Mouse (Mus musculus) hematopoietic stem cell, adult 5-6 weeks (primary cell): ENCODE measurements around the gene Frmd3. TPM values are rescaled to one million over a fixed set of nuclear protein-coding genes. Genes with fewer than 3 reads are reported as not detected.
A peak's percentile ranks its signal among the peaks of the same experiment; 100 is the strongest.
"Not testable (repeated sequence)": the region's sequence is repeated elsewhere in the genome, so short reads cannot be mapped to it uniquely, and the experiment has no call there.

Experiments used
- ATAC-seq, 2 experiments: fragments of 125-278 bp in 1 of 2; replicated peaks in 1 of 2; 2 replicates each; pipeline ENCODE4 v1.8.0; 2016 to 2017; ENCODE audit warnings: inconsistent platforms in 2 of 2, mild to moderate bottlenecking in 2 of 2, moderate number of reproducible peaks in 2 of 2, low read depth in 1 of 2, moderate TSS enrichment in 1 of 2; ENCODE audit not compliant: low FRiP score in 2 of 2, poor library complexity in 2 of 2, severe bottlenecking in 2 of 2, insufficient read depth in 1 of 2, low TSS enrichment in 1 of 2
- total RNA-seq: library from RNA; stranded (forward); fragments of 172-1452, 232-1000 nt; gene quantifications from 2 replicates; pipeline ENCODE4 v1.2.3, GENCODE M21; 2017

Gene Frmd3
- total RNA-seq: not detected in 2 replicates

DNA sequence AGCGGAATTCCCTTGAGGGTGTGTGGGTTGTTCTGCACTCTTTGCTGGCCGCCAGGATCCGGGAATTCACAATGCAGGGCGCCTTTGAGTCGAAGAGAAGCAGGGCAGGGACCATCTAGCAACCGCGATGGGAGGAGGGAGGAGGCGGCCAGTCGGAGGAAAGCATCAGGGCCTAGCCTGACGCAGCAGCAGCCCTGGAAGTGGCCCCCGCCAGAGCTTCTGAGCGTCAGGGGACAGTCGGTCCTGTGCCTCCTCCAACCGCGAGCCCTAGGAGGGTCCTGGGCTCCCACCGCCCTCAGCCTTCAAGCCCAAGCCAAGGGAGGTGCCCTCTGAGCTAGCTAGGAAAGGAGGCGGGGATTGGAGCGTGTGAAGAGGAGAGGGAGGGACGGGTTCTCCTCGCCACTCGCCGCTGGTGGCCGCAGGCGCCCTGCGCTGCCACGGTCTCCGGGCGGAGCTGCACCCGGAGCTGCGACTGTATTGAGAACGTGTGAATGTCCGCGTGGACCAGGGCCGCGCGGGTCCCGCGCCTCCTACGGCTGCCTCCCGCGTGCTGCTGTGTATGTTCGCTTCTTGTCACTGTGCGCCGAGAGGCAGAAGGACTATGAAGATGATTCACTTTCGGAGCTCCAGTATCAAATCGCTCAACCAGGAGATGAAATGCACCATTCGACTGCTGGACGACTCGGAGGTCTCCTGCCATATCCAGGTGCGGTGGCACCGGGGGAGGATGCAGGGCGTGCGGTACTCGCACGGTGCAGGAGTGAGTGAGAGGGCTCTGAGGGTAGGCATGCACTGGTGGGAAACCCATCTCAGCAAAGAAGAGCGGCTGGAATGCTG, at the start of gene Frmd3:
Gene Frmd3, plus strand, starts transcription at position 232 of the 837 bp plus-strand sequence.
- peak; percentile 42 to 45; a peak in 1 of 4 replicates for ATAC-seq

DNA sequence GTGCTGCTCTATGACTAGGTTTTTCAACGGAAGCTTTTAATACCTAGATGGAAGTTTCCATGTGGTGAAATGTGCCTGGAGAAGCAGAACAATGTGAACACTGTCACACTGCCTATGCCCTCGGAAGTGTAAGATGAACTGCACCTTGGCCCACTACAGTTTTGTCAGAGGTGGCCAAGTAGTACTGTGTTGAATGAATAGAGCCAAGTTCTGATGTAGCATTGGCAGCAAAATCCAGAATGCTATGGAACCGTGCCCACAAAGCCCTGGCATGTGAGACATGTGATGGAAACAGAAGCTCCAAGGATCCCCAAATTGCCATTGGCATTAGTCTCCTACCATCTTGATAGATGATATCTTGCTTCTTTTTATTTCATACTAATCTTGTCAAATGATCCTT, 32.8 kb upstream of the Frmd3 start:
- no peak for ATAC-seq

DNA sequence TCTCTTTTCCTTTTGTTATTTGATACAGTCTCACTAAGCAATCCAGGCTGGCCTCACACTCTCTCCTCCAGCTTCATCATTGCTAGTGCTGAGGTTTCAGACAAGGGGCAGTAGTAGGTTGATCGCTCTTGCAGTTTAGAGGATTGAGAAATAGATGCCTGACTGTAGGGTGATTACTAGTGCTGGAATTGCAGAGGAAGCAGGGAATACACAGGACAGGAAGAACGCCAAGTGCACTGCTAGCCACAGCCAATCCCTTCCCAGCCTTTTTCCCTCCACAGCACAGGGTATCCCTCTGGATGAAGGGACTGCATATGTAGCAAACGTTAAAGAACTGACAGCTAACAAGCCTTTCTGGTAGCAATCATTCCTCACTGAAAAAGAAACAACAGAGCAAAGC, 965 bp upstream of the Frmd3 start:
- ATAC-seq: no peak

DNA sequence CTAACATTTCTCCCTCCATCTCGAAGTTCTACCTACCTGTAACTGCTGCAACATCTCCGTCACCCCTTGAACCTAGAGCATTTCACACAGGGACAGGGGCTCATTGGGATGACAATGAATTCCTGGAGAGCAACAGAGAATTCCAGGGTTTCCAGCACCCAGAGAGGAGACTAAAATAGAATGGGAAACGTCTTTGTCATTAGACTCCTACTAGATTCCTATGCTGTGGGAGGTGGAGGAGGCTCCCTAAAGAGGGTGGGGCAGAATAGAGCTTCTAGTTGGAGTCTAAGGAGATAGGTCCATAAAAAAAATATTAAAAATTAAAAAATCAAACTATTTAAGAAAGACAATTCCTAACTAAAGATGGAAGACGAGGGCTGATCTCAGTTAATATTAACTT, 542 bp upstream of the Frmd3 start:
- ATAC-seq: no peak

DNA sequence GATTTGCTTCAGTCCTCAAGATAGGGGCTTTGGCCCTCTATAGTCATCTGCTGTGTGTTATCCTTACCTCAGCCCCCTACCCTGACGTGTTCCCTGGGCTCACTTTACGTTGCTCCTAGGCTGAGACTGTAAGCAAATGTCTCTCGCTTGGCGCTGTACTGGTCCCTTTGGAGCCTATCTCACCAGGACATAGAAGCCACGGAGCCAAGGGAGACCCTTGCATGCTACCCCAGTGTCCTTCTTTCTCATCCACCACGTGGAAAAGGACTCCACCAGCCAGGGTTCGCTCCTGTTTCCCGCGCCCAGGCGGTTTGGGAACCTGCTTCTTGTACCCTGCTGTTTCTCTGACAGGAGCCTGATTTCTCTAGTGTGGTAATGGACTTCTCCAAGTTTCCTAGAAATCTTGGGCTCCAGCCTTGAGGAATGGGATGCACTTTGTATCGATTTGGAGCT, 832 bp downstream of the Frmd3 start:
- 0 out of 4 replicates have a peak, but pooled peaks of 1 of the 2 experiments have one; percentile 14 for ATAC-seq

DNA sequence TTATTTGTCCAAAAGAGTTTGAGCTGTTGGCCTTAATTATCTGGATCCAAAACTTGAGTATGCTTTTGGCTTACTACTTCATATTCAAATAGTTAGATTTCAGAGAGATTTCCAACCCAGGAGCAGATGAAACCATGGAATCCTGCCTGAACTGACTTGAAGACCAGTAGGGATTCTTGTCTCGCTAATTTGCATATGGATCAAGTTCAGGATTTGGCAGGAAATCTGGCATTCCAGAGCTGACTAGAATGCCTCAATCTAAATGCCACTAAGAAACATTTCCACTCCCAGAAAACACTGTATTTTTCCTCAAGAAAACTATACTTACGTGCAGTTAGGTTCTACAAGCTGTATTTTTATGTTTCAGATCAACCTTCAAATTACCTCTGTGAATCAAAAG, 6.8 kb downstream of the Frmd3 start:
- no peak for ATAC-seq

DNA sequence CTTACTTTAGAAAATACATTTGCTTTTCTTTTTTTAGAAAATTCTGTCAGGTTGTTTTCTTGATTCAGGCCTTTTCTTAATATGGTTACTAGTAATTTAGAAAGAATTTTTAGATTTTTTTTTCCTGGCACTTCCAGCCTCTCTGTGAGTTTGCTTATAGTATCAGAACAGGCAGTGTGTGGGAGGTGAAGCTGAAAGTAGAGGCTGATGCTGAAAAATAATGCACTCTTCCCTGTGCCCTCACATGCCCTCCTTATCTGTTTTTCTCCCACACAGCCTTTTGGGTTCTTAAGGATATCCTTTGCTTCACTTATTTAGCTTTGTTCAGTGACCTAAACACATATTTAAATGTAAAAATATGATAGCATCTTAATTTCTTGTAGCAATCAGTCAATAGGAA, 30.0 kb downstream of the Frmd3 start:
- ATAC-seq: no peak

DNA sequence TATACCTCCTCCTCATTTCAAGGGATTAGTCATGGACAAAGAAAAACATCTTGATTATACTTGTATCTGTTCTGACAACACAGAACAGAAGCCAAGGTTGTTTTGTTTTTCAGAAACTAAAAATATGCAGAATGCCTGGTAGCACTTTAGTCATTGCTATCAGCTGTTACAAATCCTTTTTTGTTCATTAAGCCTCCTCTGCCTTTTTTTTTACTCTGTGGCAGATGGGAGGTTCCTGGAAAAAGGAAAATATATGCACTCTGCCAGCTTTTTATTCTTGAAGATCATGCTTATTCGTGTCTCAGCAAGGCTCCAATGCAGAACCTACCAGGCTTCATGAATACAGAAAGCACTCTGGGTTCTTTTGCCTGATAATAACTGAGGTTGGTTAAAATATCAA, 38.5 kb downstream of the Frmd3 start:
- ATAC-seq: no peak

DNA sequence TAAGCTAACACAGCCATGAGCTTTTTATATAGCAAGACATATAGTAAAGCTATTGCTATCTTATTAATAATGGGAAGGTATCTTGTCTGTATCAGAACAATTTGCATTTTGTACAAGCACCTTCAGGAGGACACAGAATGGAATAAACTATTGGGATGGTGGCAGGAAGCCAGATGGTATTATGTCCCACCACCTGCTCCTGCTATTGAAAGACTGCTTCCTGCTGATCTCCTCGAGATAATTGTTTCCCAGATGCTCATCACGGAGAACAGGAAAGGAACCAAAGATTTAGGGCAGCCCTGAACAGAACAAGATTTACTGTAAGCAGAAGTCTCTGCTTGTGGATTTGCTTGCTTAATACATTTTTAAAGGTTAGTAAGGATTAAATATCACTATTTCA, 63.5 kb downstream of the Frmd3 start:
- ATAC-seq: no peak

DNA sequence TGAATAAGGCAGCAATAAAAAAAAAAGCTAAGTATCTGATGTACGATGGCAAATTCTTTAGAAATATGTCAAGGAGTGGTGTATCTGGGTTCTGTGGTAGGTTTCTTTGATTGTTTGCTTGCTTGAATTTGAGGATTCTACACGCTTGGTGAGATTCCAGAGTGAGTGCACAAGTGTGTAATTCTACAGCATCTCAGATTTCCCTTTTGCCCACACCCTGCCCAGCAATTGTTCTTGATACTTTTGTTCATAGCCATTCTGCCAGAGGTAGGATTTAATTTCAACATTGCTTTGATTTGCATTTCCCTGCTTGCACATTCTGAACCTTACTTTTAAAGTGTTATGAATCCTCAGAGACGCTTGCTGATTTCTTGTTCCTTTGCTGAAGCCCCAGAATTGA, 97.6 kb downstream of the Frmd3 start:
- no peak for ATAC-seq

DNA sequence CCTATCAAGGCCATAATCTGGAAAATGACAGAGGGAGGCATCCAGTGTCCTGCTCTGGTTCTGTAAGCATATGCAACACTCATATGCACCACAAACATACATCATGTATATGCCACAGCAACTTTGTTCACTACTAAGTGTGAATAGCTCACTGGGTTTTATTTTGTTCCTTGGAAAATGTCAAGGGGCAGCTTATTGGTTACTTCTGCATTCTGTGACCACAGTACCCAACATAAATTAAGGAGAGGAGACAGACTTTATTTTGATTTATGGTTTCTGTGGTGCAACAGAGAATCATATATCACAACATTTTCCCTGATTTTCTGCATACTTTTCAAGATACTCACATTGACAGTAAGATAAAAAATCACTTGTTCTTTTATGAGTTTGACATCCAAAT, 178.3 kb downstream of the Frmd3 start:
- peak; percentile 85 to 90; a peak in 3 of 4 replicates for ATAC-seq

DNA sequence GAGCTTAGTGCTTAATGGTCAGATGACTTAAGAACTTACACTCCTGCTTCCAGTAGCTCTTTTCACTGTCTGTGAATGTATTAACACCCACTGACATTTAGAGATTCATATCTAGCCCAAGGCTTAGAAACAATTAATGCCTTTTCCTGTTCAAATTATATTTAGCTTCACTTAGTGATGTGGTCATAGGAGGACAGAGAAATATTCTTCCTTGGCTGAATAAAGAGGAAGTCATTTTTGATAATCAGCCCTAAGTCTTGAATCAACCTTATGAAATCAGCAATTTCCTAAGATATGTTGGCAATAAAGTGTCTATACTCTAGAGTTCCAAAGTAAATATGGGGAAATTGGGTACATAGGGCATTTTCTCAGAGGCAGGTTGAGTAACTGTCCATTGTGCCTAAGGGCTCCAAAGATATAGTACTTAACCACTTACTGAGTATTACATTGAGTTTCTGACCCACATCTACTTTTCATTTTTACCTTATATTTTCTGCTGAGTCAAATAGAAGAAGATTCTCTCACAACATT, 188.1 kb downstream of the Frmd3 start:
- no peak; a peak in 1 of 4 replicates for ATAC-seq

DNA sequence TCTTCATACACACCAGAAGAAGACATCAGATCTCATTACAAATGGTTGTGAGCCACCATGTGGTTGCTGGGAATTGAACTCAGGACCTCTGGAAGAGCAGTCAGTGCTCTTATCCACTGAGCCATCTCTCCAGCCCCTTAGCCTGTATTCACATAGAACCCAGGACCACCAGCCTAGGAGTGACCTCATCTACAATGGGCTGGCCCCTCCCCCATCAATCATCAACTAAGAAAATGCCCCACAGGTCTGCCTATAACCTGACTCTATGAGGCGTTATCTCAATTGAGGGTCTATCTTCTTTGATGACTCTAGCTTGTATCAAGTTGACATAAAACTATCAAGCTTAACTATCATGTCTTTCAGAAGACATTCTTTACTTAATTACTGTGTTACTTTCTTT, 208.5 kb downstream of the Frmd3 start:
- ATAC-seq: not testable (repeated sequence)

DNA sequence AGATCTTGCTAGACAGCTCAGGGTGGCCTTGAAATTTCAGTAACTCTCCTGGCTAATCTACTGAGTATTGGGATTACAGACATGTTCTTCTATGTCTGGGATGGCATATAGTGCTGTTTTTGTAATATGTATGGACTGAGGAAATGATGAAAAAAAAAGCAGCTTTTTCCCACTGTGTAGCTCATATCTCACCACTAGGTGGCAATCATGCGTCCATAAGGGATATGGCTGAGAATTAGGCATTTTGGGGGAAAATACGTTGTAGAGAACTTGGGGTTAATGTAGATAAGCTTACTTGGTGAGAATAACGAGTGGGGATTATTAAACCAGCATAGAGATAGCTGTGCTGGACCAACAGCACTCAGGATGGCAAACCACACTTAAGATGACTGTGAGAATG, 209.1 kb downstream of the Frmd3 start:
- peak; percentile 56 to 75; a peak in 3 of 4 replicates for ATAC-seq

DNA sequence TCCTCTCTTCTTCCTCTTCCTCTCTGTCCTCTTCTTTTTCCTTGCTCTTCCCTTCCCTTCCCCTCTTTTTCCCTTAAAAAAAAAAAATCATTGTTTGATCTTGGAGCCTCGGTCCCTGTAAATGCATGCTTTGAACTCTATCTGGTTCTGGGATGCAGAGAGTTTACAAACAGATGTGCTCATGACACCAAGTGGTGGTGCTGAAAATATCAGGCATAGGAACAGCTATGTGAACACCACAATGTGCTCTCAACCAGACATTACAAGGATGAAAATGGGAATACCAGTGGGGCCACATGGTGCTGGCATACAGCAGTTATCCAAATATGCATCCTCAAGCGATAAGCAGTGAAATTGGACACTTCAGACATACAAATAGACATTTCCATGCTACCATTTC, 211.0 kb downstream of the Frmd3 start:
- ATAC-seq: no peak

DNA sequence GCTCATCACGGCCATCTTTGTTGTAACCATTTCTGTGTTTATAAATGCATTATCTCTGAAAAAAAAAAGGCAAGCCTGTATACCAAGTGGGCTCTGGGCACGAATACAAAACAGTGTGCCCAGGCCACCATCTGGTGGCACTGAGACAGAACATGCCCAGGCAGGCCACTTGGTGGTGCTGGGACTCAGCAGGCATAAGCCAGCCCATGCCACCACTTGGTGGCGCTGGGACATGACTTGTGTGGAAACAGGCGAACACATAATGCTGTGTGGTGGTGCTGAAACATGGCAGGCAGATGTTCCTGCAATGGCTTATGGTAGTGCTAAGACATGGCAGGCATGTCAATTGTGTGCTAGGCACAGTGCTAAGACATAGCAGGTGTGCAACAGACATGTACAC, 217.8 kb downstream of the Frmd3 start:
- peak; percentile 54 to 75 for ATAC-seq

DNA sequence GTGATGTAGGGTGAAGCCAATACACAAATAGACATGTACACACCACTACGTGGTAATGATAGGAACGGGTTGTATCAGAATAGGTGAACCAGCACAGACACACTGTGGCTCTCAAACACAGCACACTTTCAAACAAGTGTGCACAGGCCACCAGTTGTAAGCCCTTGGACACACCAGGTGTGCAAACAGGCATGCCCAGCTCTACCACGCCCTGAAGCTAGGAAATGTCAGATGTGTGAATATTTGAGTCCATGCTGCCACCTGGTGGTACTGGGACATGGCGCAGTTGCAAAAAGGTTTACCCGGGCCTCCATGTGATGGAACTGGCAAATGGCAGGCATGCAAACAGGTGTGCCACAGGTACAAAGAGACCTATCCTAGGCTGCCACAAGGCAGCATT, 218.2 kb downstream of the Frmd3 start:
- ATAC-seq: peak; percentile 74 to 84

DNA sequence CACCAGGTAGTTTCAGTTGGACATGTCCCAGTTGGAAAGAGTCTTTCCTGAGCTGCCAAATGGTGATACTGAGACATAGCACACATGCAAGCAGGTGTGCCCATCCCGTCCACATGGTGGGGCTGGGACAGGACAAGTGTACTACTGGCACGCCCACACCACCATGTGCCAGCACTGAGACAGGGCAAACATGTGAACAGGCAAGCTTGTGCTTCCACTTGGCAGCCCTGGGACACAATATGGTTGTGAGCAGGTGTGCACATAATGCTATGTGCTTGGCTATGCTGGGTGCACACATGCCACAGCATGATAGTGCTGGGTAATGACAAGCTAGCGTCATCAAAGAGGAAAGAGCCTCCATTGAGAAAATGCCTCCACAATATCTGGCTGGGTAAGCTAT, 220.3 kb downstream of the Frmd3 start:
- no peak for ATAC-seq

DNA sequence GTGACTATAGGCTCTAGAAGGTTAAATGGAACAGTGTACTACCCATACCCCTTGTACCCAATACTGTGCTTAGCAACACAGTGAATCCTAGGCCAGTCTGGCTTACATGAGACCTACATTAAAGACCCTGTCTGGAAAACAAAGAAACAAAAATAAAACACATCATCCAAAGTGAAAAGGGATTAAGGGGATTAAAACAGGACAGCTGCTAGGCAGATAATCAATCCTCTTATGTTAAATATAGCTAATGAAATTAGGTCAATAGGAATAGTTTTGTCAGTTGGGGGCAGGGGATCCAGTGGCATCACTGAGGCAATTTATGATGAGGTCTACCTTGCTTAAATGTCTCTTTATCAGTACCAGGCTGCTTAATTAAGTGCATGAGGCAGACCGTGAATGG, 228.9 kb downstream of the Frmd3 start, which contains the start of gene Kdm4c:
Gene Kdm4c, plus strand, starts transcription at position 322 of the 400 bp plus-strand sequence.
- ATAC-seq: no peak
